Mouse (Mus musculus) C2C12 (cell line): ENCODE results near the gene Nos1.

Experiments used
- CTCF ChIP-seq: IDR thresholded peaks from one replicate; pipeline ENCODE4 v1.5.1; 2011; ENCODE audit not compliant: control insufficient read depth, insufficient read depth, insufficient read length
- MAX ChIP-seq: IDR thresholded peaks from one replicate; pipeline ENCODE4 v1.6.1; 2011; ENCODE audit warnings: mild to moderate bottlenecking, control low read depth
- MYOD1 ChIP-seq: IDR thresholded peaks from one replicate; pipeline ENCODE4 v1.6.1; 2011; ENCODE audit warnings: low read depth; ENCODE audit not compliant: control insufficient read depth, insufficient read length
- MYOG ChIP-seq: IDR thresholded peaks from one replicate; pipeline ENCODE4 v1.6.1; 2011; ENCODE audit not compliant: control insufficient read depth, insufficient read length; ENCODE audit errors: extremely low read depth
- USF1 ChIP-seq: IDR thresholded peaks from one replicate; pipeline ENCODE4 v1.6.1; 2011; ENCODE audit warnings: low read depth, mild to moderate bottlenecking, control low read depth, moderate library complexity

- TF ChIP-seq CTCF (no peak), USF1 (no peak), MYOD1 (no peak), MYOG (no peak), MAX (no peak)
These were observed 30.1 kb downstream of the Nos1 start for GRCm38 (mm10) chr5:117810930-117811329.
